Mouse (Mus musculus): ENCODE measurements at regions not wholly inside any gene's neighbourhood (a gene's known extent, or its start where the extent isn't known, plus 50 kb on each side); places are given as distances from the start of the nearest gene placed in this dataset.
A peak's percentile ranks its signal among the peaks of the same experiment; 100 is the strongest.

- DNase-seq (ENCODE audit: low spot score) = no peak
Observed at GRCm38 (mm10) chr13:44295621-44296020, 433.7 kb upstream of the Jarid2 start.

GRCm38 (mm10) chr13:44300611-44301010, 428.7 kb upstream of the Jarid2 start:
- DNase-seq (ENCODE audit: low spot score) = no peak

GRCm38 (mm10) chr13:44301215-44301614, 428.1 kb upstream of the Jarid2 start:
- DNase-seq (ENCODE audit: low spot score) = no peak

GRCm38 (mm10) chr13:44301936-44302335, 427.3 kb upstream of the Jarid2 start:
- DNase-seq (ENCODE audit: low spot score) = no peak

GRCm38 (mm10) chr13:44305134-44305991, 423.9 kb upstream of the Jarid2 start:
- no peak for DNase-seq (ENCODE audit: low spot score)

- DNase-seq (ENCODE audit: low spot score) = peak; percentile 48
Observed at GRCm38 (mm10) chr13:44306275-44307050, 422.8 kb upstream of the Jarid2 start.

- no peak for DNase-seq (ENCODE audit: low spot score)
Observed at GRCm38 (mm10) chr13:44308227-44308626, 421.0 kb upstream of the Jarid2 start.

- DNase-seq (ENCODE audit: low spot score) = no peak
Observed at GRCm38 (mm10) chr13:44312237-44312636, 417.0 kb upstream of the Jarid2 start.

- no peak for DNase-seq (ENCODE audit: low spot score)
Observed at GRCm38 (mm10) chr13:44316747-44317446, 412.4 kb upstream of the Jarid2 start.

GRCm38 (mm10) chr13:44317596-44317995, 411.7 kb upstream of the Jarid2 start:
- DNase-seq (ENCODE audit: low spot score) = no peak

- DNase-seq (ENCODE audit: low spot score) = no peak
Observed at GRCm38 (mm10) chr13:44319101-44319500, 410.2 kb upstream of the Jarid2 start.

GRCm38 (mm10) chr13:44319511-44319910, 409.8 kb upstream of the Jarid2 start:
- DNase-seq (ENCODE audit: low spot score) = no peak

GRCm38 (mm10) chr13:44320311-44320710, 409.0 kb upstream of the Jarid2 start:
- no peak for DNase-seq (ENCODE audit: low spot score)

- DNase-seq (ENCODE audit: low spot score) = no peak
Observed at GRCm38 (mm10) chr13:44321009-44321596, 408.2 kb upstream of the Jarid2 start.

GRCm38 (mm10) chr13:44328416-44328815, 400.9 kb upstream of the Jarid2 start:
- no peak for DNase-seq (ENCODE audit: low spot score)

GRCm38 (mm10) chr13:44329161-44329560, 400.1 kb upstream of the Jarid2 start:
- no peak for DNase-seq (ENCODE audit: low spot score)

- no peak for DNase-seq (ENCODE audit: low spot score)
Observed at GRCm38 (mm10) chr13:44329701-44330100, 399.6 kb upstream of the Jarid2 start.

- no peak for DNase-seq (ENCODE audit: low spot score)
Observed at GRCm38 (mm10) chr13:44332716-44333240, 396.5 kb upstream of the Jarid2 start.

- DNase-seq (ENCODE audit: low spot score) = no peak
Observed at GRCm38 (mm10) chr13:44339061-44339741, 390.1 kb upstream of the Jarid2 start.

GRCm38 (mm10) chr13:44345094-44345493, 384.2 kb upstream of the Jarid2 start:
- no peak for DNase-seq (ENCODE audit: low spot score)

GRCm38 (mm10) chr13:44346636-44347035, 382.6 kb upstream of the Jarid2 start:
- DNase-seq (ENCODE audit: low spot score) = no peak
